Mouse (Mus musculus): ENCODE measurements at regions not wholly inside any gene's neighbourhood (a gene's known extent, or its start where the extent isn't known, plus 50 kb on each side); places are given as distances from the start of the nearest gene placed in this dataset.

GRCm38 (mm10) chr12:71477691-71478090 is 168.0 kb downstream of the Dact1 start:
- Histone ChIP-seq H3K36me3 (replicated peaks) (no peaks in the 10 kb centered on the region), H3K4me3 (ENCODE audit: low read depth, low read length) (no peak overlapping the region), H3K4me1 (ENCODE audit: insufficient read depth, low read depth, low read length) (no peaks in the 10 kb centered on the region), H3K27me3 (ENCODE audit: insufficient read depth, low read length) (no peaks in the 10 kb centered on the region), H3K9me3 (replicated peaks) (no peaks in the 10 kb centered on the region)
- DNase-seq (ENCODE audit: low spot score) (no peak), ATAC-seq (ENCODE audit: extremely low read depth, insufficient number of reproducible peaks, low FRiP score, poor library complexity, severe bottlenecking) (no peak)
- TF ChIP-seq POLR2AphosphoS5 (IDR thresholded peaks at IDR 0.05; ENCODE audit: insufficient replicate concordance, low read depth, low read length) = no peak
- TF ChIP-seq CTCF (IDR thresholded peaks at IDR 0.05; ENCODE audit: low read depth, low read length) = no peak
- TF ChIP-seq GATA1 (IDR thresholded peaks at IDR 0.05; ENCODE audit: borderline replicate concordance, low read length) = no peak
- TF ChIP-seq GATA2 (IDR thresholded peaks at IDR 0.05; ENCODE audit: borderline replicate concordance, low read depth, low read length) = no peak
- TF ChIP-seq TAL1 (conservative IDR thresholded peaks at IDR 0.05; ENCODE audit: low read depth, low read length) = no peak

GRCm38 (mm10) chr12:71481371-71481770 is 171.7 kb downstream of the Dact1 start:
- Histone ChIP-seq H3K27me3 (ENCODE audit: insufficient read depth, low read length) (no peaks in the 10 kb centered on the region), H3K4me1 (ENCODE audit: insufficient read depth, low read depth, low read length) (no peaks in the 10 kb centered on the region), H3K4me3 (ENCODE audit: low read depth, low read length) (no peak overlapping the region), H3K9me3 (replicated peaks) (peaks cover 2% of the 10 kb centered on the region; the same call in 1 of the 2 replicates), H3K36me3 (replicated peaks) (no peaks in the 10 kb centered on the region)
- ATAC-seq (ENCODE audit: extremely low read depth, insufficient number of reproducible peaks, low FRiP score, poor library complexity, severe bottlenecking) (no peak), DNase-seq (ENCODE audit: low spot score) (no peak)
- TF ChIP-seq GATA1 (IDR thresholded peaks at IDR 0.05; ENCODE audit: borderline replicate concordance, low read length) (no peak), CTCF (IDR thresholded peaks at IDR 0.05; ENCODE audit: low read depth, low read length) (no peak), POLR2AphosphoS5 (IDR thresholded peaks at IDR 0.05; ENCODE audit: insufficient replicate concordance, low read depth, low read length) (no peak), TAL1 (conservative IDR thresholded peaks at IDR 0.05; ENCODE audit: low read depth, low read length) (no peak), GATA2 (IDR thresholded peaks at IDR 0.05; ENCODE audit: borderline replicate concordance, low read depth, low read length) (no peak)

GRCm38 (mm10) chr12:71481899-71482593 is 172.4 kb downstream of the Dact1 start:
- no peak overlapping the region for H3K4me3 ChIP-seq (ENCODE audit: low read depth, low read length)
- TF ChIP-seq CTCF (IDR thresholded peaks at IDR 0.05; ENCODE audit: low read depth, low read length) = no peak
- no peak for TF ChIP-seq GATA1 (IDR thresholded peaks at IDR 0.05; ENCODE audit: borderline replicate concordance, low read length)
- TF ChIP-seq GATA2 (IDR thresholded peaks at IDR 0.05; ENCODE audit: borderline replicate concordance, low read depth, low read length) = no peak
- TF ChIP-seq POLR2AphosphoS5 (IDR thresholded peaks at IDR 0.05; ENCODE audit: insufficient replicate concordance, low read depth, low read length) = no peak
- no peak for TF ChIP-seq TAL1 (conservative IDR thresholded peaks at IDR 0.05; ENCODE audit: low read depth, low read length)
- H3K27me3 ChIP-seq (ENCODE audit: insufficient read depth, low read length) = no peaks in the 10 kb centered on the region
- DNase-seq (ENCODE audit: low spot score) = no peak
- ATAC-seq (ENCODE audit: extremely low read depth, insufficient number of reproducible peaks, low FRiP score, poor library complexity, severe bottlenecking) = no peak
- H3K4me1 ChIP-seq (ENCODE audit: insufficient read depth, low read depth, low read length) = no peaks in the 10 kb centered on the region
- H3K9me3 ChIP-seq (replicated peaks) = peaks cover 2% of the 10 kb centered on the region; the same call in 1 of the 2 replicates
- no peaks in the 10 kb centered on the region for H3K36me3 ChIP-seq (replicated peaks)

DNA sequence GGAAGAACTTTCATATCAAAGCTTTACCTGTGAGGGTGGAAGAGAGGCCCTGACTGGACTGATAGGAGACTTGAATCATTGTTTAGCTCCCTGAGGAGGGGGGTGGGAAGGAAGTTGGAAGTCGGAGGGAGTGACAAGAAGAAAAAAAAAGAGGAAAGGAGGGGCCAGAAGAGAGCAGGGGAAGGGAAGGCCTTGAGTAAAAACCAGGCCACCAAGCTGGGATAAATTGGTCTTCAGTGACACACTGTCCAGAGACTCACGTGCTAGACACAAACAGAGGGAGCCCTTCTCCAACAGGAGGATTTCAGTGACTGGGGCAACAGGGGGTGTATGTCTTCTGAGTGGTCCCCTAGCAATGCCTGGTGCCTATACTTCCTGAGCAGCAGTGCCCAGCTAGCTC is 172.9 kb downstream of the Dact1 start:
- no peaks in the 10 kb centered on the region for H3K36me3 ChIP-seq (replicated peaks)
- DNase-seq (ENCODE audit: low spot score) = no peak
- H3K9me3 ChIP-seq (replicated peaks) = peaks cover 2% of the 10 kb centered on the region; the same call in 1 of the 2 replicates
- H3K27me3 ChIP-seq (ENCODE audit: insufficient read depth, low read length) = no peaks in the 10 kb centered on the region
- no peak for ATAC-seq (ENCODE audit: extremely low read depth, insufficient number of reproducible peaks, low FRiP score, poor library complexity, severe bottlenecking)
- no peaks in the 10 kb centered on the region for H3K4me1 ChIP-seq (ENCODE audit: insufficient read depth, low read depth, low read length)
- H3K4me3 ChIP-seq (ENCODE audit: low read depth, low read length) = no peak overlapping the region
- TF ChIP-seq TAL1 (conservative IDR thresholded peaks at IDR 0.05; ENCODE audit: low read depth, low read length) (no peak), GATA2 (IDR thresholded peaks at IDR 0.05; ENCODE audit: borderline replicate concordance, low read depth, low read length) (no peak), POLR2AphosphoS5 (IDR thresholded peaks at IDR 0.05; ENCODE audit: insufficient replicate concordance, low read depth, low read length) (no peak), GATA1 (IDR thresholded peaks at IDR 0.05; ENCODE audit: borderline replicate concordance, low read length) (no peak), CTCF (IDR thresholded peaks at IDR 0.05; ENCODE audit: low read depth, low read length) (no peak)

GRCm38 (mm10) chr12:71483536-71484165 is 174.0 kb downstream of the Dact1 start:
- ATAC-seq (ENCODE audit: extremely low read depth, insufficient number of reproducible peaks, low FRiP score, poor library complexity, severe bottlenecking) (no peak), DNase-seq (ENCODE audit: low spot score) (no peak)
- peaks cover 2% of the 10 kb centered on the region; the same call in 1 of the 2 replicates for H3K9me3 ChIP-seq (replicated peaks)
- TF ChIP-seq CTCF (IDR thresholded peaks at IDR 0.05; ENCODE audit: low read depth, low read length) (no peak), GATA2 (IDR thresholded peaks at IDR 0.05; ENCODE audit: borderline replicate concordance, low read depth, low read length) (no peak), GATA1 (IDR thresholded peaks at IDR 0.05; ENCODE audit: borderline replicate concordance, low read length) (no peak), TAL1 (conservative IDR thresholded peaks at IDR 0.05; ENCODE audit: low read depth, low read length) (no peak), POLR2AphosphoS5 (IDR thresholded peaks at IDR 0.05; ENCODE audit: insufficient replicate concordance, low read depth, low read length) (no peak)
- no peaks in the 10 kb centered on the region for H3K4me1 ChIP-seq (ENCODE audit: insufficient read depth, low read depth, low read length)
- no peak overlapping the region for H3K4me3 ChIP-seq (ENCODE audit: low read depth, low read length)
- no peaks in the 10 kb centered on the region for H3K36me3 ChIP-seq (replicated peaks)
- no peaks in the 10 kb centered on the region for H3K27me3 ChIP-seq (ENCODE audit: insufficient read depth, low read length)

DNA sequence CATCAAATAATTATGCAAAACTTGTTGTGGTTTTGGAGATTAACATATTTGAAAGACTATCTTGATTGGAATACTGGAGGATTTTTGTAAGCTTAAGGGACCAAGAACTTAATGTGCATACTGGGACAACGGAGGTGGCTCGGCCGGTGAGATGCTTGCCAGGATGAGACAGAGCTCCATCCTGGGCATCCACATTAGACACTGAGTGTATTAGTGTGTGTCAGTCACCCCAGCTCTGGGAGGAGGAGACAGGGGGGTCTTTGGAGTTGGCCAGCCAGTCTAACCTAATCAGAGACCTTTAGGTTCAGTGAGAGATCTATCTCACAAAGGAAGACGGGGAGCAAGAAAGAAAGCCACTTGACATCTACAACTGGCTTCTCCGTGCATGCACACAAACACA is 174.6 kb downstream of the Dact1 start:
- no peaks in the 10 kb centered on the region for H3K27me3 ChIP-seq (ENCODE audit: insufficient read depth, low read length)
- TF ChIP-seq GATA2 (IDR thresholded peaks at IDR 0.05; ENCODE audit: borderline replicate concordance, low read depth, low read length) = no peak
- no peak for TF ChIP-seq POLR2AphosphoS5 (IDR thresholded peaks at IDR 0.05; ENCODE audit: insufficient replicate concordance, low read depth, low read length)
- TF ChIP-seq GATA1 (IDR thresholded peaks at IDR 0.05; ENCODE audit: borderline replicate concordance, low read length) = no peak
- TF ChIP-seq CTCF (IDR thresholded peaks at IDR 0.05; ENCODE audit: low read depth, low read length) = no peak
- TF ChIP-seq TAL1 (conservative IDR thresholded peaks at IDR 0.05; ENCODE audit: low read depth, low read length) = no peak
- ATAC-seq (ENCODE audit: extremely low read depth, insufficient number of reproducible peaks, low FRiP score, poor library complexity, severe bottlenecking) (no peak), DNase-seq (ENCODE audit: low spot score) (no peak)
- H3K4me1 ChIP-seq (ENCODE audit: insufficient read depth, low read depth, low read length) = no peaks in the 10 kb centered on the region
- no peaks in the 10 kb centered on the region for H3K36me3 ChIP-seq (replicated peaks)
- no peak overlapping the region for H3K4me3 ChIP-seq (ENCODE audit: low read depth, low read length)
- peaks cover 2% of the 10 kb centered on the region; the same call in 1 of the 2 replicates for H3K9me3 ChIP-seq (replicated peaks)
